Mouse (Mus musculus): ENCODE measurements around the gene Eif3m. TPM values are rescaled to one million over a fixed set of nuclear protein-coding genes. Genes with fewer than 3 reads are reported as not detected.
"Not testable (repeated sequence)": the region's sequence is repeated elsewhere in the genome, so short reads cannot be mapped to it uniquely, and the experiment has no call there.

The Eif3m gene
- polyA plus RNA-seq, 1 experiment from 2014 or later, result 199 TPM

DNA sequence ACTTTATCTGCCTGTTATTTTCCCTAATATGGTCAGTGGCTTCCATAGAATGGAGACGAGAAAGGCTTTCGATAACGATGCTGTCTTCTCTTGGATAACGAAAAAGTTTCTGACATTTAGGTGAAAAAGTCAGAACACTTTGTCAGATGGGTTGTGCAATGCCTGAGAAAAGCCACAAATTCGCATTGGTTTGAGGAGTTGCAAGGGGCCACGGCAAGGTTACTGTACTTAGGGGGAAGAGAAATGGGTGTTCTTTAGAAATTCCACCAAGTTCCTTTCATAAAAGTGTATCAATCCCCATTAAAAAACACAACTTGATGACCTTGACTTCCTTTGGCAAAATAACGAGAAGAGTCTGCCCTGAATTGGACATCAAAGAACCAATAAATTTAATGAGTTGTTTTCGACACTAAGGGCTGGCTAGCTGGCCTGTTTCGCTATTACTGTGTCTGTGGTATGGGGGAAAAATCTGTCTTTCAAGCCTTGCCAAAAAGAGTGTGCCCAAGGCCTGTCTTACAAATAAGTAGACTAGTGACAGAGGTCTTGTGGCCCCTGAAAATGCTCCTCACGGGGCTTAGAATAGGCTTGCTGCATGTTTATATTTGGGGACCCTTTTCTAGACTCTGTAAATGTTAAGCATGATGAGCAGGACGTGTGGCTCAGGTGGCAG is 19.7 kb upstream of the Eif3m start:
- WGBS, result 81% methylated on average over 11 of the region's 11 CpGs
- H3K4me2 ChIP-seq (replicated peaks), result no peak overlapping the region
- no peaks in the 10 kb centered on the region for H3K36me3 ChIP-seq (replicated peaks; ENCODE audit: control insufficient read depth, insufficient read depth)
- H3K27me3 ChIP-seq (ENCODE audit: control insufficient read depth, insufficient read depth, low read length), result no peaks in the 10 kb centered on the region
- DNase-seq (ENCODE audit: low spot score), result no peak
- H3K9ac ChIP-seq, result no peak overlapping the region
- H3K27ac ChIP-seq, result no peak overlapping the region
- ATAC-seq (ENCODE audit: low FRiP score), result no peak
- H3K4me3 ChIP-seq (replicated peaks; ENCODE audit: low read length), result no peak overlapping the region
- H3K4me1 ChIP-seq (replicated peaks; ENCODE audit: control insufficient read depth, insufficient read depth, low read length), result no peaks in the 10 kb centered on the region
- no peaks in the 10 kb centered on the region for H3K9me3 ChIP-seq (ENCODE audit: control insufficient read depth, low read length)

DNA sequence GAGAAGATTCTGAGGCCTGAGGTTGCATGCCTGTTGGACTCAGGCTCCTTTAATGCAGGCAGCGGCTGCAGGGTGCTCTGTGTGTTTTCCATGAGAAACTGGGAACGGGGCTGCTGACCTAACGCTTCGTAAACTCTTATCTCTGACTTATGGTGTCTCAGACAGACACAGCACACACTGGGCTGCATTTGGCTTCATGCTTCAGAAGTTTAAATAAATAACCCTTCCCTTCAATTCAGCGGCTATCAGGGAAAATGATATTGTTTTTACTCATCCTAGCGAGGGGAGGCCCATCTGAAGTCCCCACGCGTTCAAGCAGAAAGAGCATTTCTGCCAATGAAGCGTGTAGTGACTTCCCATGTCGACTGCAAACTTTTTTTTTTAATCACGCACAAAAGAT is 19.1 kb upstream of the Eif3m start:
- Histone ChIP-seq H3K4me3 (replicated peaks; ENCODE audit: low read length) (no peak overlapping the region), H3K9me3 (ENCODE audit: control insufficient read depth, low read length) (no peaks in the 10 kb centered on the region), H3K27ac (no peak overlapping the region), H3K36me3 (replicated peaks; ENCODE audit: control insufficient read depth, insufficient read depth) (no peaks in the 10 kb centered on the region), H3K9ac (no peak overlapping the region), H3K4me1 (replicated peaks; ENCODE audit: control insufficient read depth, insufficient read depth, low read length) (no peaks in the 10 kb centered on the region), H3K4me2 (replicated peaks) (no peak overlapping the region), H3K27me3 (ENCODE audit: control insufficient read depth, insufficient read depth, low read length) (no peaks in the 10 kb centered on the region)
- DNase-seq (ENCODE audit: low spot score), result no peak
- 53% methylated on average over 11 of the region's 11 CpGs for WGBS
- ATAC-seq (ENCODE audit: low FRiP score), result no peak

DNA sequence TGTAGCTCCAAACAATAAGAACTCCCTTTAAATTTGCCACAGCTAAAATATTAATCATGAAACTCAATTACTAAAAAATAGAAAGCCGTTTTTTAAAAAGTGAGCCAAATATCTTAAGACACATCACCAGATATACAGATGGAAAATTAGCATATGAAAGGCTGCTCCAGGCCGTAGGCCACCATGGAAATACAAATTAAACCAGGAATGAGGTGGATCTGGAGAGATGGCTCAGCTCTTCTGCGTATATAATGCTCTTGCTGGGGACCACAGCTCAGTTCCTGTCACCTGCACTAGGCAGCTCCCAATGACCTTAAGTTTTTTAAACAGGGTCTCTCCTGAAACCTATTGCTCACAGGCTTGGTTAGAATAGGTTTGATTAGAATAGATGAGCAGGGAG is 17.2 kb upstream of the Eif3m start:
- Histone ChIP-seq H3K4me2 (replicated peaks) (no peak overlapping the region), H3K36me3 (replicated peaks; ENCODE audit: control insufficient read depth, insufficient read depth) (no peaks in the 10 kb centered on the region), H3K27ac (no peak overlapping the region), H3K9me3 (ENCODE audit: control insufficient read depth, low read length) (no peaks in the 10 kb centered on the region), H3K4me1 (replicated peaks; ENCODE audit: control insufficient read depth, insufficient read depth, low read length) (no peaks in the 10 kb centered on the region), H3K4me3 (replicated peaks; ENCODE audit: low read length) (no peak overlapping the region), H3K27me3 (ENCODE audit: control insufficient read depth, insufficient read depth, low read length) (no peaks in the 10 kb centered on the region), H3K9ac (no peak overlapping the region)
- WGBS, result 42% methylated on average over 3 of the region's 3 CpGs
- DNase-seq (ENCODE audit: low spot score) (no peak), ATAC-seq (ENCODE audit: low FRiP score) (no peak)

DNA sequence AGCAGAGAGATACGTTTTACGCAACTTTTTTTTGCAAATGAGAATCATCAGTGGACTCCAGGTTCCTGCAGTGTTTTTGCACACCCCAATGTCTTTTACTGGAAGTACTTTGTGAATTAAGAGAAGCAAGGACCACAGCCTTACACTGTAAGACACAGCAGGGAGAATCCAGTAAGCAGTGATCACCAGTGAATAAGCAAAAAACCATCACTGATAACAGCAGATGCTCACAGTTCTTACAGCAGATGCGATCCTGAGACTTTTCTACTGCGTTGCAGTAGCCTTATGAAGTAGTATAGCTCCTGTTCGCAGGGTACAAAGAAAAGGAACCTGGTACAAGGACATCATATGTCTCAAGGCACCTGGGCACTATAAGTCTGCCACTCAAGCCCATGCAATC is 13.6 kb upstream of the Eif3m start:
- DNase-seq (ENCODE audit: low spot score) (no peak), ATAC-seq (ENCODE audit: low FRiP score) (no peak)
- Histone ChIP-seq H3K4me3 (replicated peaks; ENCODE audit: low read length) (no peak overlapping the region), H3K36me3 (replicated peaks; ENCODE audit: control insufficient read depth, insufficient read depth) (no peaks in the 10 kb centered on the region), H3K27me3 (ENCODE audit: control insufficient read depth, insufficient read depth, low read length) (no peaks in the 10 kb centered on the region), H3K4me1 (replicated peaks; ENCODE audit: control insufficient read depth, insufficient read depth, low read length) (no peaks in the 10 kb centered on the region), H3K27ac (no peak overlapping the region), H3K9me3 (ENCODE audit: control insufficient read depth, low read length) (no peaks in the 10 kb centered on the region), H3K9ac (no peak overlapping the region), H3K4me2 (replicated peaks) (no peak overlapping the region)
- WGBS, result 88% methylated on average over 5 of the region's 5 CpGs

DNA sequence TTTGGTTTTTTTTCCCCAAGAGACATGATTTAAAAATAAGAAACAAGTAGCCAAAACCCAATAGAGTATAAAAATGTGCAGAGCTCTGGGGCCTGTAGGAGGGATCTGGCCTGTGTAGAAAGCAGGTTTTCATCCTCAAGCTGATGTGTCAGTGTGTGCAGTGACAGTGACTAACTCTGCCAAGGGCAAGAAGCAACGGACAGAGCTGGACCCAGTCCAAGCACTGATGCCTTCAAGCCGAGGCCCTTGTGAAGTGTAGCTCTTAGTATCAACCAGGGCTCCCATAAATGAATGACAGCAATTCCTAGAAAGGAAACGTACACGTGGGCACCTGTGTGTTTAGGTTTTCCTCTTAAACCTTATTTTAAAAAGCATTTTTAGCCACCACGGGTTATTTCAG is 11.9 kb upstream of the Eif3m start:
- Histone ChIP-seq H3K4me3 (replicated peaks; ENCODE audit: low read length) (no peak overlapping the region), H3K36me3 (replicated peaks; ENCODE audit: control insufficient read depth, insufficient read depth) (no peaks in the 10 kb centered on the region), H3K27ac (no peak overlapping the region), H3K27me3 (ENCODE audit: control insufficient read depth, insufficient read depth, low read length) (no peaks in the 10 kb centered on the region), H3K9me3 (ENCODE audit: control insufficient read depth, low read length) (no peaks in the 10 kb centered on the region), H3K4me1 (replicated peaks; ENCODE audit: control insufficient read depth, insufficient read depth, low read length) (no peaks in the 10 kb centered on the region), H3K9ac (no peak overlapping the region), H3K4me2 (replicated peaks) (no peak overlapping the region)
- ATAC-seq (ENCODE audit: low FRiP score) (no peak), DNase-seq (ENCODE audit: low spot score) (no peak)
- 74% methylated on average over 5 of the region's 5 CpGs for WGBS

DNA sequence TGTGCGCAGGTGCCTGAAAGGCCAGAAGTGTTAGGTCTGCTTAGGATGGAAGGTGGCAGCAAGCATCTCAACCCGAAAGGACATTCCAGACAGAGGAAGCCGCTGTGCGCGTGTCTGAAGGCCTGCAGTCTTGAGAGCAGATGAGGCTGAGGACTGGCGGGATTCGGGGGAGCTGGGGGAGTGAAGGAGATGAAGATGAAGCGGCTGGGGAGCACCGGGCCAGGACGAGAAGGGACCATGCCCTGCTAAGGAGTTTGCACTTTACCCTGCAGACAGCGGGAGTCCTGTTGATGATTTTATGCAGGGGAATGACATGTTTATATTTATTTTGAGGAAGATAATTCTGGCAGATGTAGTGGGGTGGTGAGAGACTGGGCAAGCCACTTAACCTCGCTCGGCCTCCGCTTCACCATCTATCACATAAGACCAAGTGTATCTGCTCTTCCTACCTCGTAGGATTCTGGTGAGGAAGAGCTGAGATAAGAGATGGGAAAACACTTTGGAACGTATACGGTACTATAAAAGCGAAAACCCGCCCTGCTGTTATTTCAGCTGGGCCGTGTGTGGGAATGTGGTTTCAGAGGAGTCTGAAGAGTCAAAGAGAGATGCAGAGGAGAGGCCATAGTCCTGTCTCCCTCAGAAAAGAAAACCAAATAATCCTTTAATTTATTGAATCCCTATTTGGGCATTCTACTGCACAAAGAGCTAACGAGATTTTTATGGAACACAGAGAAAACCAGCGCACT is 10.2 kb upstream of the Eif3m start:
- H3K9ac ChIP-seq, result no peak overlapping the region
- H3K36me3 ChIP-seq (replicated peaks; ENCODE audit: control insufficient read depth, insufficient read depth), result no peaks in the 10 kb centered on the region
- H3K4me1 ChIP-seq (replicated peaks; ENCODE audit: control insufficient read depth, insufficient read depth, low read length), result no peaks in the 10 kb centered on the region
- H3K4me2 ChIP-seq (replicated peaks), result no peak overlapping the region
- no peak overlapping the region for H3K27ac ChIP-seq
- H3K4me3 ChIP-seq (replicated peaks; ENCODE audit: low read length), result no peak overlapping the region
- no peaks in the 10 kb centered on the region for H3K9me3 ChIP-seq (ENCODE audit: control insufficient read depth, low read length)
- 89% methylated on average over 22 of the region's 22 CpGs for WGBS
- ATAC-seq (ENCODE audit: low FRiP score) (no peak), DNase-seq (ENCODE audit: low spot score) (no peak)
- H3K27me3 ChIP-seq (ENCODE audit: control insufficient read depth, insufficient read depth, low read length), result no peaks in the 10 kb centered on the region

DNA sequence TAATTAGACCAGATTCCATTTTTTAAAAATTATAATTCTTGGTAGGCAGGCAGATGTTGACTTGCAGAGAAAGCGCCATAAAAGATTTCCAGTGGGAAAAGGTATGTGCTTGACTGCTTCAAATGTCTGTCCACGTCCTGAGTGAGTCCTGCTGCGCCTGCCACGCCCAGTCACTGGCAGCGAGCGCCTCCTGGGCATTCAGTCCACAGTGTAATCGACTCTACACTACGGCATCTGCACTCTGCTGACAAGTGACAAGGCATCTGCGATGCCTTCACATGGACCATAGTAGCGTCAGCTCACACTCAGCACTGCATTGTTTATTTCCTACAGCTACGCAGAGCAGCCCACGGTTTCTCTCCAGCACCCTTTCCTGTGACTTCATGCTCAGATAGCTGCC is 8.7 kb upstream of the Eif3m start:
- not testable (repeated sequence) for H3K27ac ChIP-seq; H3K4me3 ChIP-seq (replicated peaks; ENCODE audit: low read length); DNase-seq (ENCODE audit: low spot score); H3K4me1 ChIP-seq (replicated peaks; ENCODE audit: control insufficient read depth, insufficient read depth, low read length); H3K4me2 ChIP-seq (replicated peaks); H3K9me3 ChIP-seq (ENCODE audit: control insufficient read depth, low read length); H3K27me3 ChIP-seq (ENCODE audit: control insufficient read depth, insufficient read depth, low read length); H3K9ac ChIP-seq; H3K36me3 ChIP-seq (replicated peaks; ENCODE audit: control insufficient read depth, insufficient read depth); ATAC-seq (ENCODE audit: low FRiP score)
- WGBS, result 81% methylated on average over 11 of the region's 12 CpGs

DNA sequence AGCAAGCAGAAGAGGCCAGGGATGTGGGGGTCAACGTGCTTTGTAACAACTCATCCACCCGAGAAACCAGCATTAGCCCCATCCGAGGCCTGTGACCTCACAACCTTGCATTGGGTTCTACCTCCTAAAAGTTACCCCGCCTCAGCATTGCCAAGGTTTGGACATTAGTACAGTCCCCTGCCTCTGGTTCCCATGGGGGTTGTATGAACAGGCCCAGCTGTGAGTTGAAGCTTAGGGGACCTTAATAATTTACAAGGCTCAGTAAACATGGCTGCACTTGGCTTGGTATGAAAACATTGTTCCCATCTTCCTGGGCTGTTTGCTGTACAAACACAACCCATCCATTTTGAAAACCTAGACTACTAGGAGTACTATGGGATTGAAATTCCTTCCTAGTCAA is 6.9 kb upstream of the Eif3m start:
- WGBS, result 84% methylated on average over 4 of the region's 4 CpGs
- H3K36me3 ChIP-seq (replicated peaks; ENCODE audit: control insufficient read depth, insufficient read depth), result no peaks in the 10 kb centered on the region
- H3K4me3 ChIP-seq (replicated peaks; ENCODE audit: low read length), result no peak overlapping the region
- no peak overlapping the region for H3K4me2 ChIP-seq (replicated peaks)
- no peaks in the 10 kb centered on the region for H3K4me1 ChIP-seq (replicated peaks; ENCODE audit: control insufficient read depth, insufficient read depth, low read length)
- ATAC-seq (ENCODE audit: low FRiP score) (no peak), DNase-seq (ENCODE audit: low spot score) (no peak)
- H3K9me3 ChIP-seq (ENCODE audit: control insufficient read depth, low read length), result no peaks in the 10 kb centered on the region
- no peak overlapping the region for H3K27ac ChIP-seq
- H3K27me3 ChIP-seq (ENCODE audit: control insufficient read depth, insufficient read depth, low read length), result no peaks in the 10 kb centered on the region
- no peak overlapping the region for H3K9ac ChIP-seq

DNA sequence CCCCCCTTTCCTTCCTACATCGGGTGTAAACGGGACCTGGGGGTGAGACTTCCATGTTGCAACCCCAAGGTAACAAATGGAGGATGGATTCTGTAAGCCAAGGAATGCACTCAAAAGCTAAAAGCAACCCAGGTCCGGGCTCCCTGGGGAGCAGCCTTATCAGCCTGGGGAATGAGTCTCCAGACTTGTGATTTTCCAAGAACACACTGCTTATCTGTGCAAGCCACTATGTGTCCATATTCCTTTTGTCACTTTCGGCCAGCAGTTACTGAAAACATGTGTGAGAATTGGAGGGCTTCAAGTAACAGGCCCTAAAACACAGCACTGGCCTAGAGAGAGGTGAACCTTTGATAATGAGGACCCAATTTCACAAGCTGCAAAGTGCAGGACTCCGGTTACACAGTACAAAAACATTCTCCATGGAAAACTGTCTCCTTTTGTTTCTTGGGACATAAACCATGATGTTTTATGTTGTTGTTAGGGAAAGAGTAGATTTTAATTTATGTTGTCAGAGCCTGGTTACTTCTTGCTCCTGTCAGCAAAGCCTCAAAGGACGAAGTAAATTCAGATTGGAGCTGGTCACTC is 6.2 kb upstream of the Eif3m start:
- H3K9ac ChIP-seq, result no peak overlapping the region
- H3K27ac ChIP-seq, result no peak overlapping the region
- H3K9me3 ChIP-seq (ENCODE audit: control insufficient read depth, low read length), result no peaks in the 10 kb centered on the region
- 84% methylated on average over 6 of the region's 6 CpGs for WGBS
- no peaks in the 10 kb centered on the region for H3K4me1 ChIP-seq (replicated peaks; ENCODE audit: control insufficient read depth, insufficient read depth, low read length)
- no peaks in the 10 kb centered on the region for H3K36me3 ChIP-seq (replicated peaks; ENCODE audit: control insufficient read depth, insufficient read depth)
- H3K4me2 ChIP-seq (replicated peaks), result no peak overlapping the region
- DNase-seq (ENCODE audit: low spot score) (no peak), ATAC-seq (ENCODE audit: low FRiP score) (no peak)
- H3K4me3 ChIP-seq (replicated peaks; ENCODE audit: low read length), result no peak overlapping the region
- no peaks in the 10 kb centered on the region for H3K27me3 ChIP-seq (ENCODE audit: control insufficient read depth, insufficient read depth, low read length)
